Comparison of ENCODE assay signal across 7 mouse cellular contexts in the genomic region with DNA sequence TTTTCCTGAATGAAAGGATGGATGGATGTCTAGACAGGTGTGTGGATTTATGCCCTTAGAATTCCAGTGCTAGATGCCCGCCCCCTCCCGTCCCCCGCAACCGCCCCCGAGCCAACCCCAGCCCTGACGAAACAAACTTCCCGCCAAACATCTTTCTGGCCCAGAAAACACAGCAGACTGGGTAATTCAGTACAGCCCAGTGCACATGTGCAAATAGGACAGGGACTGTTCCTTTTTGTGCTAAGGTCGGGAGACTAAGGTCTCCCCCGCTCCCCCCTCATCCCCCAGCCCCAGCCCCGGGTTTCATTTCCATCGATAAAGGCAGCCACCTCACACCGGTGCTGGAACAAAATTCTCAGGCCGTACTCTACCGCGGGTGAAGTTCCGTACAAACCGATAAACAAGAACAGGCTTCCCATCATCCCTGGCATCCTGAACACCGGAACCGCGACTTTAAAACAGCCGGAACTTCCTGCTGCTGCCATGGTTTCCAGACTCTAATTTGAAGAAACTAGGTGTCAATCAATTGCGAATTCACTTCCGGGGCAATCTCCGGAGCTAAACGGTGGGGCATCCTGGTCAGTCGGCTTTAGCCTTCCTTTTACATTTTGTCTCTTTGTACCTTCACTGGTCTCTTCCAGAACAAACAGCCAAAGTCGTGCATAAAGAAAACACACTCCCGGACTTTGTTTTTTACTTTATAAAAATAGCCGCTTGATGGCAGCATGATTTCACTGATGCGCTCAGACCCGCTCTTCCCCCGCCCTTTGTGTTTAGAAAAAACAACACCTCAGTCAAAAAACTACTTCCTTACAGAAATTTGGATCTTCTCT. TPM values are rescaled to one million over a fixed set of nuclear protein-coding genes. Genes with fewer than 3 reads are reported as not detected.
A peak's percentile ranks its signal among the peaks of the same experiment; 100 is the strongest.
DNase-seq lines count a peak whose midpoint lies in the region; ATAC-seq and TF ChIP-seq lines count a peak whose summit lies in the region.

No protein-coding gene starts in this region.

- whole genome bisulfite sequencing in embryonic facial prominence, embryonic 10.5 days, result 1% methylated on average over 32 of the region's 32 CpGs
- 2% methylated on average over 32 of the region's 32 CpGs for WGBS in intestine, postnatal 0 days
- 3% methylated on average over 32 of the region's 32 CpGs for WGBS in midbrain, embryonic 12.5 days

- DNase-seq in adrenal gland, postnatal 14 days, result peak; percentile 89
- peak; percentile 81 for DNase-seq in embryonic facial prominence, embryonic 10.5 days (ENCODE audit: low spot score)
- DNase-seq in gonadal fat pad, adult 2 months (ENCODE audit: low read depth), result peak; percentile 34
- DNase-seq in left cerebral cortex, postnatal 4 days, result peak; percentile 63
- peak; percentile 69 for DNase-seq in spleen, adult 12 weeks (ENCODE audit: low spot score)

- no peaks in the 10 kb centered on the region for H3K27me3 ChIP-seq in embryonic facial prominence, embryonic 10.5 days (replicated peaks; ENCODE audit: low read depth, poor library complexity, severe bottlenecking)
- H3K27me3 ChIP-seq in intestine, postnatal 0 days (replicated peaks; ENCODE audit: control insufficient read depth, insufficient read depth, low read length), result no peaks in the 10 kb centered on the region
- H3K27me3 ChIP-seq in midbrain, embryonic 12.5 days, result no peaks in the 10 kb centered on the region

- intact Hi-C loops in left cerebral cortex, postnatal 4 days (cut with DNase I), result no loop called here

- H3K4me2 ChIP-seq in intestine, postnatal 0 days (replicated peaks; ENCODE audit: low read depth), result peak overlapping the region; percentile 67
- H3K4me2 ChIP-seq in midbrain, embryonic 12.5 days (replicated peaks), result peak overlapping the region; percentile 70

- H3K9ac ChIP-seq in intestine, postnatal 0 days (ENCODE audit: low read depth, low read length), result peak overlapping the region; percentile 37; the same call in 1 of the 2 replicates
- H3K9ac ChIP-seq in midbrain, embryonic 12.5 days (replicated peaks), result peak overlapping the region; percentile 71

- peak overlapping the region; percentile 85 for H3K27ac ChIP-seq in embryonic facial prominence, embryonic 10.5 days (replicated peaks)
- H3K27ac ChIP-seq in intestine, postnatal 0 days (ENCODE audit: low read depth, low read length), result no peak overlapping the region; the same call in 1 of the 2 replicates
- H3K27ac ChIP-seq in midbrain, embryonic 12.5 days (replicated peaks), result peak overlapping the region; percentile 73

- peaks cover 6% of the 10 kb centered on the region for H3K4me1 ChIP-seq in embryonic facial prominence, embryonic 10.5 days
- H3K4me1 ChIP-seq in intestine, postnatal 0 days (replicated peaks; ENCODE audit: control insufficient read depth, insufficient read depth, low read length), result 0 out of 2 replicates have a peak, but pooled peaks cover 3% of the 10 kb centered on the region
- peaks cover 5% of the 10 kb centered on the region; the same call in 1 of the 2 replicates for H3K4me1 ChIP-seq in midbrain, embryonic 12.5 days

- H3K36me3 ChIP-seq in embryonic facial prominence, embryonic 10.5 days (replicated peaks), result peaks cover 35% of the 10 kb centered on the region
- peaks cover 15% of the 10 kb centered on the region for H3K36me3 ChIP-seq in intestine, postnatal 0 days (ENCODE audit: control insufficient read depth, insufficient read depth)
- peaks cover 27% of the 10 kb centered on the region for H3K36me3 ChIP-seq in midbrain, embryonic 12.5 days

- peak; percentile 60 for TF ChIP-seq CTCF in intestine, postnatal 0 days (IDR thresholded peaks at IDR 0.05; ENCODE audit: low read depth)

- peak; percentile 92 for ATAC-seq in intestine, postnatal 0 days
- ATAC-seq in midbrain, embryonic 12.5 days (ENCODE audit: low FRiP score, low read depth), result peak; percentile 93

- peak overlapping the region; percentile 72 for H3K4me3 ChIP-seq in embryonic facial prominence, embryonic 10.5 days
- peak overlapping the region; percentile 66 for H3K4me3 ChIP-seq in intestine, postnatal 0 days (ENCODE audit: low read depth, low read length)
- peak overlapping the region; percentile 65 for H3K4me3 ChIP-seq in midbrain, embryonic 12.5 days

- H3K9me3 ChIP-seq in embryonic facial prominence, embryonic 10.5 days, result no peaks in the 10 kb centered on the region
- no peaks in the 10 kb centered on the region for H3K9me3 ChIP-seq in intestine, postnatal 0 days (ENCODE audit: control insufficient read depth)
- H3K9me3 ChIP-seq in midbrain, embryonic 12.5 days, result no peaks in the 10 kb centered on the region

RNA-seq across cellular contexts. Expression of a gene that starts 9.7 kb away (rescaled TPM):
- total RNA-seq in adrenal gland, postnatal 14 days (2021), result 17.5 and 17.8 TPM in 2 replicates
- polyA plus RNA-seq in embryonic facial prominence, embryonic 10.5 days (2016; fragmentation: Nextera tagmentation; extraction: Ambion mirVana), result 84.9 and 88.9 TPM in 2 replicates
- polyA plus RNA-seq in gonadal fat pad, adult 2 months (2012; rRNA removed), result 8.1 and 9.0 TPM in 2 replicates
- 37.4 and 38.3 TPM in 2 replicates for polyA plus RNA-seq in intestine, postnatal 0 days (2015; fragmentation: Nextera tagmentation; extraction: Ambion mirVana)
- 10 to 100 TPM; 15.5 to 19.2 TPM for total RNA-seq in left cerebral cortex, postnatal 4 days (2021)
- polyA plus RNA-seq in midbrain, embryonic 12.5 days (2016; fragmentation: Nextera tagmentation; extraction: Ambion mirVana), result 54.5 and 55.2 TPM in 2 replicates

RNA-seq across cellular contexts. Expression of a gene that starts 50.3 kb away (rescaled TPM):
- total RNA-seq in adrenal gland, postnatal 14 days (2021), result 11.2 and 12.5 TPM in 2 replicates
- polyA plus RNA-seq in embryonic facial prominence, embryonic 10.5 days (2016; fragmentation: Nextera tagmentation; extraction: Ambion mirVana), result 22.7 and 24.6 TPM in 2 replicates
- 10.5 and 10.8 TPM in 2 replicates for polyA plus RNA-seq in gonadal fat pad, adult 2 months (2012; rRNA removed)
- polyA plus RNA-seq in intestine, postnatal 0 days (2015; fragmentation: Nextera tagmentation; extraction: Ambion mirVana), result 6.2 and 6.7 TPM in 2 replicates
- total RNA-seq in left cerebral cortex, postnatal 4 days (2021), result 100 to 1,000 TPM; 144 to 164 TPM
- 85.1 and 86.7 TPM in 2 replicates for polyA plus RNA-seq in midbrain, embryonic 12.5 days (2016; fragmentation: Nextera tagmentation; extraction: Ambion mirVana)

Comparison
In these comparisons a context has a peak if more than half of its experiments do, and no peak if none do; other contexts are left out.
1. DNase-seq: peak in every context shown above with its lines; median percentile 89 in adrenal gland, postnatal 14 days; 81 in embryonic facial prominence, embryonic 10.5 days; 69 in spleen, adult 12 weeks; 63 in left cerebral cortex, postnatal 4 days; 34 in gonadal fat pad, adult 2 months.